Mouse (Mus musculus): ENCODE measurements around the gene Med27.
A peak's percentile ranks its signal among the peaks of the same experiment; 100 is the strongest.

Gene Med27

DNA sequence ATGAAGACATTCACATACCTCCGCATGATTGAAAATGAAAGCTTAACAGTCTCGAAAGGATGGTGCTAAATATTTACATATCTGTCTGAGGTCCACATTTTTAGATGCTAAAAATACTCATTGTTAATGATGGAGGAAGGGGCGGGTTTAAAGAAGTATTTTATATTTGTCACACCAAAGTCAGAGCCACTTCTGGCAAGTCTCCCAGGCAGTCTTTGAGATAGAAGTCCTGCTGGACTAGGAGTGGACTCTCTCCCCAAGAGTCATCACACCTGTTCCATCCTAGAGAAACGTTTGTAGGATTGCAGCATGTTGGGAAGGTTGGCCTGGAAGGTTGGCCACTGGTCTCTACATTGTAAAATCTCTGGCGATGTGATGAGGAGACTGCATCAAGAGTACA, 90.5 kb downstream of the Med27 start:
- DNase-seq (ENCODE audit: low spot score in 2 of 2) = no peak

GRCm38 (mm10) chr2:29437861-29438529, 91.4 kb downstream of the Med27 start:
- DNase-seq (ENCODE audit: low spot score in 2 of 2) = no peak

- DNase-seq (ENCODE audit: low spot score in 2 of 2) = no peak
Measured at GRCm38 (mm10) chr2:29438530-29438862, 91.9 kb downstream of the Med27 start.

DNA sequence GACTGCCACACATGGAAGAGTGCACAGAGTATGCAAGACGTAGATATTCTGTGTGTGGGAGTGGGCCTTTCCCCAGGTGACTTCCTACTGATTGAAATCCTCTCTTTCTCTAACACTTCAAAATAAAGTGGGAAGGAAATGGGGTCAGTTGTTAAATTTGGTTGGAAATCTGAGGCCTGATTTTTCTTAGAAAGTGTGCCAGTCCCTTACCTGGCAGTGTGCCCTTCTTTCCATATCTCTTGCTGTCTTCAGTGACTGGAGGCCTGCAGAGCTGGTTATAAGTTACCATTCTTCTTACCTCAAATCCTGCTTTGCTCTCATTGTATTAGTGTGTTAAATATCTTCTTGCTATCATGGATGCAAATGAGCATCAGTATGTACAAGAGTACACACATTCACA, 92.4 kb downstream of the Med27 start:
- DNase-seq (ENCODE audit: low spot score in 2 of 2) = no peak

DNA sequence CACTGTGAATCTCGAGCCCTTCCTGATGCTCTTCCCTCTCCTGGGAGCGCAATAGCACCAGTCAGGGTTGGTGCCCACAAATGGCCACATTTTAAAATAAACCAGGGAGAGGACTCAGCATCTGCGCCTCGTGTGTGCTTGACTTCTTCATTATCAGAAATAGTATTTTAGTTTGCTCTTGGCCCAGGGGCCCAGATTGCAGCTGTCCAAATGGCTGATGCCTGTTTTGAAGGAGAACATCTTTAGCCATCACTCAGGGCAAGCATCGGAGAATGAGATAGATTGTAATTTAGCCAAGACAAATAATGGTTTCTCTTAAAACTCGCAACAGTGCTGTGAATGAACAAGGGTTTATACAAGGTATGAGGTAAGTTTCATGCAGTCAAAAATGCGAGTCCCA, 92.8 kb downstream of the Med27 start:
- DNase-seq (ENCODE audit: low spot score in 2 of 2) = no peak

DNA sequence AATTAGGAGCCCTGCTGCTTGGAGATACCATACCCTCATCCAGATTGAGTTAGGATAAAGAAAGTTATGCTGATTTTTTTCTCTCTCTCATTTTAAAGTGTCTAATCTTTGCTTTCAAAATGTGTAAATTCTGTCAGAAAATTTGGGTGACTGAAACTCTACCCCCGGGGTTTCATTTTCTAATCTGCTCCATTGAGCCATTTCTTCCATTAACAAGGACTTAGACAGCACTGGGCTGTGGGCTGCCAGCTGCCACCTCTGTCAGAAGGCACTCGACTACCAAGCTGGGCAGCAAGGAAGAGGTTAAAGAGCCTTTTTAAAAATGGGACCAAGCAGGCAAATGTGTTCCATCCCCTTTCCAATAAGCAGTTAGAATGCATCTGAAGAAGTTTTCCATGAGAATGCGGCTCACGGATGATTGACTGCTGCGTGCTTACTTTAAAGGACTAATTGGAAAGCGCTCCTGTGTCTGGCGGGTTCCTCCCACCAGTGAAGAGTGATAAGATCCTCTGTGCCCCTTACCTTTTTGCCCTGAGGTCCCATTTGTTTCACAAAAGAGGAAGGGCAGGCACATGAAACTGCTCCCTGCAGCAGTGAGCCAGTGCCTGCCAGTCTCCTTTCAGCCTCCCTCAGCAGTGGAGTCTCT, 93.4 kb downstream of the Med27 start:
- DNase-seq (ENCODE audit: low spot score in 2 of 2) = no peak

DNA sequence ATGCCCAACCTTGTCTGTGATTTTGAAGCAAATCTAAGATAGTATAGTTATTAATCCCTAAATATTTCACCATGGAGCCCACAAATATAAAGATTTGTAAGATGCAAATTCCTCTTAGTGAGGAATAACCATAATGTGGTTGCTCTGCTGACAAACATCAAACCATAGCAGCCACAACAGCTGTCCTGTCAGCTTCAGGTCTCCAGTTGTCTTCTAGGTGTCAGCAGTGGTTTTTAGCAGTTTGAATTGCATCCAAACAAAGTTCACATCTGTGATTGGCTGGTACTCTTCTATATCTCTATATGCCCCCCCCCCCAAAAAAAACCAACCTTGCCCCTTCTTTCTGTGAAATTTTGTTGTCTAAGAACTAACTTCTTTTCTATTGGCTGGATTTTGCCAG, 95.7 kb downstream of the Med27 start:
- no peak for DNase-seq (ENCODE audit: low spot score in 2 of 2)

GRCm38 (mm10) chr2:29443626-29444217, 97.1 kb downstream of the Med27 start:
- DNase-seq (ENCODE audit: low spot score in 2 of 2) = no peak

GRCm38 (mm10) chr2:29448476-29449002, 101.9 kb downstream of the Med27 start:
- DNase-seq (ENCODE audit: low spot score in 2 of 2) = no peak

DNA sequence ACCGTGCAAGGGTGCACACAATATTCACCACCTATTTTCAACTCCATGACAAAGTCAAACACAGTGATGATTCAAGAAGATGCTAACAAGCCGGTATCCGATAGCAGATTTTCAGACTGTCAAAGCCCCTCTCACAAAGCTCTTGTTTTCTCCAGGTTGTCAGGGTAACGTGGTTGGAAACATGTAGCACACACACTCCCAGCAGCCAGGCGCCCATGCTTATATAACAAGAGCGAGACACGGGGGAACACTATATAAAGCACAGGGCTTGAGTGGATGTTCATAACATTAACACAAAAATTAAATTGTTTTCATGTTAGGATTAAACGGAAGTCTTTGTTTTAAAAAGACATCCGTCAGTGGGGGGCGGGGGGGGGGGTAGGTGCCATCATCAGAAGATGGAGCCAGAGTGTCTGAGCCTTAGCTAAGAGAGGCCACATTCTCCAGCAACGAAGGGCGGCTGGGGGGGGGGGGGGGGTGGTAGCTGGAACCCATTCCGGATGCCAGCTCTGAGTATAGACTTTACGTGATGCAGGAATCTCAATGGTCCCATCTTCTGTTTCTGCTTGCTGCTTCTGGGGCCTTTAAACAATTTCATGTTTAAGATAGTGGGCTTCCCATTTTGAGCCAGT, 104.9 kb downstream of the Med27 start:
- no peak for DNase-seq (ENCODE audit: low spot score in 2 of 2)

DNA sequence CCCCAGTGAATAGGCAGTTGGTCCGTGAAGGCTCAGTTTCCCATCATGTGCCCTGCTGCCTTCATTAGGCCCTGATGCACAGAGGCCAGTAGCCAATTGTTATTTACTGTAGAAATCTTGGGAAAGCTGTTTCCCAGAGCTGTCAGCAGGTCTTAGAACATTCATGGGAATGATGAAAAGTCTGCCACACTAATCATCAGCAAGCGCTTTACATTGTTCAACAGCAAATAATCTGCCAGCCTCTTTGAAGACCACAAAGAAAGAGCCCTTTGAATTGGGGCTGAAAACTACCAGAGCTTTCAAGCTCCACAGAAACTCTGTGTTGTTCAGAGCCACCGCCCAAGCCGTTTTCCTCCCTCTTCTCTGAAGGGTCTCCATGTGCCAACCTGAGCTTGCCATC, 106.8 kb downstream of the Med27 start:
- DNase-seq (ENCODE audit: low spot score in 2 of 2) = no peak

GRCm38 (mm10) chr2:29456631-29457320, 110.2 kb downstream of the Med27 start:
- no peak for DNase-seq (ENCODE audit: low spot score in 2 of 2)

GRCm38 (mm10) chr2:29457677-29458076, 111.1 kb downstream of the Med27 start:
- no peak for DNase-seq (ENCODE audit: low spot score in 2 of 2)

DNA sequence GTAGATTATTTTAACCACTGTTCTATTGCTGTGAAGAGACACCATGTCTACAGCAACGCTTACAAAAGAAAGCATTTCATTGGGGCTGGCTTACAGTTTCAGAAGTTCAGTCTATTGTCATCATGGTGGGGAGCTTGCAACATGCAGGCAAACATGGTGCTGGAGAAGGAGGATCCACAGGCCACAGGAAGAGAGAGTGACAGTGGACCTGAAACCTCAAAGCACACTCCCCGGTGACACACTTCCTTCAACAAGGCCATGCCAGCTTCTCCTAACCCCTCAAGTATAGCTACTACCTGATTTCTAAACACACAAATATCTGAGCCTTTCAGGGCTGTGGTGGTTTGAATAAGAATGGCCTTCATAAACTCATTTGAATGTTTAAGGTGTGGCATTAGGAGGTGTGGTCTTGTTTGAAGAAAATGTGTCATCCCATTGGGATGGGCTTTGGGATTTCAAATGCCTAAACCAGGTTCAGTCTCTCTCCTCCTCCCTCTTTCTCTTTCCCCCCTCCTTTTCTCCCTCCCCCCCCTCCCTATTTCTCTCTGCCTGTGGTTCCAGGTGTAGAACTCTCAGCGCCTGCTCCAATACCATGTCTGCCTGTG, 111.8 kb downstream of the Med27 start:
- DNase-seq (ENCODE audit: low spot score in 2 of 2) = no peak

GRCm38 (mm10) chr2:29459648-29460047, 113.0 kb downstream of the Med27 start:
- DNase-seq (ENCODE audit: low spot score in 2 of 2) = no peak

DNA sequence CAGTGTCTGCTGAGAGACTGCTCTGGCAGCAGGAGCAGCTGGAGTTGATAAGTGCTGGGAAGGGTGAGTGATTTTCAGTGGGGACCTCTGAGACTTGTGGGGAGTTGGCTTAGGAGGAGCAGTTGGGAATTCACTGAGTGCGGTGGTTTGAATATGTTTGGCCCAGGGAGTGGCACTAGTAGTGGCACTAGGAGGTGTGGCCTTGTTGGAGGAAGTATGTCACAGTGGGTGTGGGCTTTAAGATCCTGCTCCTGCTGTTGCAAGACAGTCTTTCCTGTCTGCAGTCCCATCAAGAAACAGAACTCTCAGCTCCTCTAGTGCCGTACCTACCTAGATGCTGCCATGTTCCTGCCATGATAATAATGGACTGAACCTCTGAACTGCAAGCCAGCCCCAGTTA, 115.2 kb downstream of the Med27 start:
- DNase-seq (ENCODE audit: low spot score in 2 of 2) = no peak

- DNase-seq (ENCODE audit: low spot score in 2 of 2) = no peak
Measured at GRCm38 (mm10) chr2:29463039-29463585, 116.5 kb downstream of the Med27 start.

GRCm38 (mm10) chr2:29464851-29465648, 118.4 kb downstream of the Med27 start:
- peak in 1 of 2 experiments; percentile 56 for DNase-seq (ENCODE audit: low spot score in 2 of 2)

GRCm38 (mm10) chr2:29465649-29466137, 119.1 kb downstream of the Med27 start:
- DNase-seq (ENCODE audit: low spot score in 2 of 2) = no peak

DNA sequence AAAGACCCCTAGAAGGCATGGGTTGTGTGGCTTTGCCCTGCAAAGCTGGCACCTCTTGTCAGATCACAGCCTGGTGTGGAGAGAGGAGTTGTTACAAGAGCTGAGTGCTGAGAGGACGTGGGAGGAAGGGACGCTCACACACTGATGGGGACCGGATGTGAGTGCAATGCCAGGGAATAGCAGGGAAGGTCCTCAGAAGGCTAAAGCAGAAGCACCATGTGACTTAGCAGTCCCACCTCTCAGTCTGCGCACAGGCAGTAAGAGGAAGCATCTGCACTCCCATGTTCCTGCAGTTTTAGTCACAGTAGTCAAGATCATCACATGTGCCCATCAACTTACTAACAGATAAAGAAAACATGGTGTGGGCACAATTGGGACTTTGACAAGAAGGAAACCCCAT, 119.8 kb downstream of the Med27 start:
- no peak for DNase-seq (ENCODE audit: low spot score in 2 of 2)
